18 mouse cellular contexts compared by ENCODE assay signal in the genomic region with DNA sequence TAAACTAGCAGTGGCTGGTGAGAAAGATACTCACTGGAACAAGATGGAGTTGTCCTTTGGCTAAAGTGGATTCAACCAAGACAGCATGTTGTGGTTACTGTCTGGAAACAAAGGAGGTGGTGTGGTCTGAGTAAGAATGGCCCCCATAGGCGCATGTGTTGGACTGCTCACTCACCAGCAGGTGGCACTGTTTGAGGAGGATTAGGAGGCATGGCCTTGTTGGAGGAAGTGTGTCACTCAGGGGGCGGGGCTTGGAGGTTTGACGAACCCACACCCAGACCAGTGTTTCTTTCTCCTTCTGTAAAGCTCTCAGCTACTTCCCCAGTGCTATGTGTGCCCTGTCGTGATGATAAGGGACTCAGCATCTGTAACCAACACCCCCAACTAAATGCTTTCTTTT. TPM values are rescaled to one million over a fixed set of nuclear protein-coding genes. Genes with fewer than 3 reads are reported as not detected.
DNase-seq lines count a peak whose midpoint lies in the region; ATAC-seq and TF ChIP-seq lines count a peak whose summit lies in the region.
"Had no signal": no experiment of that assay in that cellular context is flagged by ENCODE, and none has a peak within 500 bp of the region (broad histone marks: within the 10 kb centered on the region; RNA-seq: fewer than 3 reads in every experiment).

No protein-coding gene starts in this region.

- in situ Hi-C loops in Patski (cut with MboI; ENCODE audit: low pct_unique_long_range_greater_than_20kb): no loop called here

- H3K9ac ChIP-seq in hindbrain, postnatal 0 days (replicated peaks; ENCODE audit: low read length): no peak overlapping the region
- H3K9ac ChIP-seq in midbrain, postnatal 0 days (replicated peaks; ENCODE audit: low read length, poor library complexity, severe bottlenecking): no peak overlapping the region
- H3K9ac ChIP-seq in forebrain, embryonic 16.5 days (replicated peaks; ENCODE audit: low read depth, low read length): no peak overlapping the region
- H3K9ac ChIP-seq: embryonic facial prominence, embryonic 15.5 days; forebrain, embryonic 12.5 days; heart, embryonic 12.5 days; intestine, embryonic 15.5 days; limb, embryonic 12.5 days; stomach, embryonic 15.5 days had no signal

- H3K9me3 ChIP-seq in hindbrain, postnatal 0 days (ENCODE audit: low read length): no peaks in the 10 kb centered on the region
- peaks cover 5% of the 10 kb centered on the region; the same call in 1 of the 2 replicates for H3K9me3 ChIP-seq in hindbrain, embryonic 10.5 days
- H3K9me3 ChIP-seq in midbrain, postnatal 0 days (ENCODE audit: low read length): no peaks in the 10 kb centered on the region
- peaks cover 7% of the 10 kb centered on the region for H3K9me3 ChIP-seq in midbrain, embryonic 10.5 days (replicated peaks)
- no peaks in the 10 kb centered on the region for H3K9me3 ChIP-seq in forebrain, embryonic 16.5 days (ENCODE audit: control insufficient read depth, low read length)
- H3K9me3 ChIP-seq in limb, embryonic 10.5 days (replicated peaks): no peaks in the 10 kb centered on the region
- H3K9me3 ChIP-seq: embryonic facial prominence, embryonic 15.5 days; intestine, embryonic 15.5 days; stomach, embryonic 15.5 days had no signal

- H3K4me3 ChIP-seq in hindbrain, postnatal 0 days (ENCODE audit: low read length): no peak overlapping the region
- H3K4me3 ChIP-seq in hindbrain, embryonic 10.5 days: no peak overlapping the region
- no peak overlapping the region for H3K4me3 ChIP-seq in midbrain, postnatal 0 days (ENCODE audit: low read depth, low read length)
- no peak overlapping the region for H3K4me3 ChIP-seq in midbrain, embryonic 10.5 days
- no peak overlapping the region for H3K4me3 ChIP-seq in testis, adult 2 months (ENCODE audit: control insufficient read depth, low read depth, low read length)
- no peak overlapping the region for H3K4me3 ChIP-seq in forebrain, embryonic 16.5 days (replicated peaks; ENCODE audit: low read length)
- H3K4me3 ChIP-seq in limb, embryonic 10.5 days: no peak overlapping the region
- H3K4me3 ChIP-seq: embryonic facial prominence, embryonic 15.5 days; forebrain, embryonic 12.5 days; heart, embryonic 12.5 days; intestine, embryonic 15.5 days; limb, embryonic 12.5 days; stomach, embryonic 15.5 days had no signal

- peak; percentile 24; the same call in 1 of the 2 replicates for TF ChIP-seq CTCF in hindbrain, postnatal 0 days (IDR thresholded peaks at IDR 0.05; ENCODE audit: low read depth)
- TF ChIP-seq CTCF in midbrain, postnatal 0 days (IDR thresholded peaks at IDR 0.05): peak; percentile 35; the same call in 1 of the 2 replicates
- peak; percentile 55 for TF ChIP-seq CTCF in Patski (IDR thresholded peaks at IDR 0.05)
- peak; percentile 86; the same call in 1 of the 2 replicates for TF ChIP-seq CTCF in testis, adult 2 months (IDR thresholded peaks at IDR 0.05; ENCODE audit: control insufficient read depth, insufficient read depth, insufficient replicate concordance, low read depth, low read length)

- CTCF ChIA-PET in Patski (lab: Charles Lee): interaction anchor here (1.1 to 1.9 kb wide), 2 partner anchors 10 to 21 kb away, joined by 4 to 6 read pairs; no protein-coding TSS in a partner anchor

- no peak overlapping the region for H3K4me2 ChIP-seq in hindbrain, postnatal 0 days (ENCODE audit: low read depth, low read length)
- H3K4me2 ChIP-seq in midbrain, postnatal 0 days (ENCODE audit: low read depth, low read length, poor library complexity, severe bottlenecking): no peak overlapping the region
- H3K4me2 ChIP-seq in forebrain, embryonic 16.5 days (ENCODE audit: low read length): no peak overlapping the region
- H3K4me2 ChIP-seq: embryonic facial prominence, embryonic 15.5 days; forebrain, embryonic 12.5 days; heart, embryonic 12.5 days; intestine, embryonic 15.5 days; limb, embryonic 12.5 days; midbrain, embryonic 11.5 days; stomach, embryonic 15.5 days had no signal

- ATAC-seq in hindbrain, postnatal 0 days: no peak
- ATAC-seq in midbrain, postnatal 0 days (ENCODE audit: low FRiP score): no peak
- ATAC-seq in Patski: no peak
- no peak for ATAC-seq in forebrain, embryonic 16.5 days
- ATAC-seq: activated CD4-positive, CD25-positive, alpha-beta regulatory T cell, adult 4 months; intestine, embryonic 15.5 days had no signal

- no peaks in the 10 kb centered on the region for H3K36me3 ChIP-seq in hindbrain, postnatal 0 days (ENCODE audit: insufficient read depth, low read length)
- H3K36me3 ChIP-seq in hindbrain, embryonic 10.5 days: no peaks in the 10 kb centered on the region
- no peaks in the 10 kb centered on the region for H3K36me3 ChIP-seq in midbrain, postnatal 0 days (ENCODE audit: insufficient read depth, low read length)
- H3K36me3 ChIP-seq in midbrain, embryonic 10.5 days: no peaks in the 10 kb centered on the region
- H3K36me3 ChIP-seq in testis, adult 2 months (ENCODE audit: control insufficient read depth, insufficient read depth, low read length): no peaks in the 10 kb centered on the region
- no peaks in the 10 kb centered on the region for H3K36me3 ChIP-seq in forebrain, embryonic 16.5 days (ENCODE audit: control insufficient read depth, insufficient read depth)
- no peaks in the 10 kb centered on the region for H3K36me3 ChIP-seq in limb, embryonic 10.5 days
- H3K36me3 ChIP-seq: embryonic facial prominence, embryonic 15.5 days; forebrain, embryonic 12.5 days; heart, embryonic 12.5 days; intestine, embryonic 15.5 days; limb, embryonic 12.5 days; stomach, embryonic 15.5 days had no signal

- WGBS in hindbrain, postnatal 0 days: 93% methylated on average over 4 of the region's 4 CpGs
- 93% methylated on average over 4 of the region's 4 CpGs for WGBS in hindbrain, embryonic 10.5 days
- 93% methylated on average over 4 of the region's 4 CpGs for WGBS in midbrain, postnatal 0 days
- 86% methylated on average over 4 of the region's 4 CpGs for WGBS in midbrain, embryonic 10.5 days
- 83% methylated on average over 4 of the region's 4 CpGs for WGBS in forebrain, embryonic 16.5 days
- 87% methylated on average over 4 of the region's 4 CpGs for WGBS in limb, embryonic 10.5 days

- H3K27me3 ChIP-seq in hindbrain, postnatal 0 days (ENCODE audit: insufficient read depth, low read length): no peaks in the 10 kb centered on the region
- no peaks in the 10 kb centered on the region for H3K27me3 ChIP-seq in hindbrain, embryonic 10.5 days (ENCODE audit: insufficient read depth, poor library complexity, severe bottlenecking)
- H3K27me3 ChIP-seq in midbrain, postnatal 0 days (ENCODE audit: insufficient read depth, low read length): no peaks in the 10 kb centered on the region
- H3K27me3 ChIP-seq in midbrain, embryonic 10.5 days (ENCODE audit: low read depth, poor library complexity, severe bottlenecking): no peaks in the 10 kb centered on the region
- no peaks in the 10 kb centered on the region for H3K27me3 ChIP-seq in Patski
- no peaks in the 10 kb centered on the region for H3K27me3 ChIP-seq in testis, adult 2 months (ENCODE audit: control insufficient read depth, insufficient read depth, low read length)
- no peaks in the 10 kb centered on the region for H3K27me3 ChIP-seq in forebrain, embryonic 16.5 days (replicated peaks; ENCODE audit: control insufficient read depth, insufficient read depth, low read length)
- H3K27me3 ChIP-seq in limb, embryonic 10.5 days (ENCODE audit: low read depth, poor library complexity, severe bottlenecking): no peaks in the 10 kb centered on the region
- H3K27me3 ChIP-seq: embryonic facial prominence, embryonic 15.5 days; forebrain, embryonic 12.5 days; heart, embryonic 12.5 days; intestine, embryonic 15.5 days; limb, embryonic 12.5 days; stomach, embryonic 15.5 days had no signal

- DNase-seq in hindbrain, postnatal 0 days (ENCODE audit: low spot score): no peak
- no peak for DNase-seq in hindbrain, embryonic 10.5 days (ENCODE audit: low spot score)
- no peak for DNase-seq in midbrain, postnatal 0 days (ENCODE audit: low spot score)
- no peak for DNase-seq in midbrain, embryonic 10.5 days (ENCODE audit: low spot score)
- DNase-seq in Patski (ENCODE audit: low read depth, low spot score): no peak
- DNase-seq in limb, embryonic 10.5 days (ENCODE audit: low spot score): no peak
- DNase-seq: cerebellum, adult 11-12 months; right cerebral cortex, postnatal 4 days had no signal

- TF ChIP-seq POLR2A in testis, adult 2 months (IDR thresholded peaks at IDR 0.05; ENCODE audit: control insufficient read depth, low read depth, low read length): no peak

- H3K4me1 ChIP-seq in hindbrain, postnatal 0 days (ENCODE audit: insufficient read depth, low read length): no peaks in the 10 kb centered on the region
- H3K4me1 ChIP-seq in hindbrain, embryonic 10.5 days (replicated peaks): no peaks in the 10 kb centered on the region
- H3K4me1 ChIP-seq in midbrain, postnatal 0 days (ENCODE audit: insufficient read depth, low read length): no peaks in the 10 kb centered on the region
- no peaks in the 10 kb centered on the region for H3K4me1 ChIP-seq in midbrain, embryonic 10.5 days
- H3K4me1 ChIP-seq in testis, adult 2 months (ENCODE audit: control insufficient read depth, insufficient read depth, low read length): no peaks in the 10 kb centered on the region
- H3K4me1 ChIP-seq in forebrain, embryonic 16.5 days (replicated peaks; ENCODE audit: control insufficient read depth, insufficient read depth, low read length): no peaks in the 10 kb centered on the region
- H3K4me1 ChIP-seq in limb, embryonic 10.5 days: no peaks in the 10 kb centered on the region
- H3K4me1 ChIP-seq: embryonic facial prominence, embryonic 15.5 days; forebrain, embryonic 12.5 days; heart, embryonic 12.5 days; intestine, embryonic 15.5 days; limb, embryonic 12.5 days; stomach, embryonic 15.5 days had no signal

- H3K27ac ChIP-seq in hindbrain, postnatal 0 days: no peak overlapping the region
- no peak overlapping the region for H3K27ac ChIP-seq in hindbrain, embryonic 10.5 days
- H3K27ac ChIP-seq in midbrain, postnatal 0 days (ENCODE audit: low read depth, low read length): no peak overlapping the region
- H3K27ac ChIP-seq in midbrain, embryonic 10.5 days (replicated peaks): no peak overlapping the region
- H3K27ac ChIP-seq in testis, adult 2 months (ENCODE audit: control insufficient read depth, insufficient read depth, low read depth, low read length): no peak overlapping the region
- no peak overlapping the region for H3K27ac ChIP-seq in forebrain, embryonic 16.5 days (ENCODE audit: low read length)
- no peak overlapping the region for H3K27ac ChIP-seq in limb, embryonic 10.5 days
- H3K27ac ChIP-seq: embryonic facial prominence, embryonic 15.5 days; forebrain, embryonic 12.5 days; intestine, embryonic 15.5 days; limb, embryonic 12.5 days; stomach, embryonic 15.5 days had no signal

- POLR2A ChIA-PET in Patski (lab: Charles Lee): no interaction called here

RNA-seq across cellular contexts. Expression of a gene that starts 38.6 kb away (rescaled TPM):
- 124 and 134 TPM in 2 replicates for total RNA-seq in hindbrain, postnatal 0 days (2014; rRNA removed)
- polyA plus RNA-seq in hindbrain, postnatal 0 days (2015; fragmentation: Nextera tagmentation; extraction: Ambion mirVana): 28.8 and 31.7 TPM in 2 replicates
- polyA plus RNA-seq in hindbrain, embryonic 10.5 days (2016; fragmentation: Nextera tagmentation; extraction: Ambion mirVana): 12.2 and 14.1 TPM in 2 replicates
- total RNA-seq in midbrain, postnatal 0 days (2014; rRNA removed): 185 and 195 TPM in 2 replicates
- 34.4 and 35.7 TPM in 2 replicates for polyA plus RNA-seq in midbrain, postnatal 0 days (2015; fragmentation: Nextera tagmentation; extraction: Ambion mirVana)
- 12.1 and 16.2 TPM in 2 replicates for polyA plus RNA-seq in midbrain, embryonic 10.5 days (2016; fragmentation: Nextera tagmentation; extraction: Ambion mirVana)
- 30.8 TPM for polyA plus RNA-seq in Patski (2021)
- polyA plus RNA-seq in testis, adult 2 months (2012; rRNA removed): 13.2 and 14.0 TPM in 2 replicates
- polyA plus RNA-seq in forebrain, embryonic 16.5 days (2015; fragmentation: Nextera tagmentation; extraction: Ambion mirVana): 21.1 and 28.6 TPM in 2 replicates
- 7.1 and 8.3 TPM in 2 replicates for polyA plus RNA-seq in limb, embryonic 10.5 days (2016; fragmentation: Nextera tagmentation; extraction: Ambion mirVana)

Comparison
In these comparisons a context has a peak if more than half of its experiments do, and no peak if none do; other contexts are left out.
1. CTCF ChIP-seq: peak in every context shown above with its lines; median percentile 86 in testis, adult 2 months; 55 in Patski; 35 in midbrain, postnatal 0 days; 24 in hindbrain, postnatal 0 days.